Mouse (Mus musculus): ENCODE results near the gene Map3k4. TPM values are rescaled to one million over a fixed set of nuclear protein-coding genes. Genes with fewer than 3 reads are reported as not detected.

Gene Map3k4
- total and polyA plus RNA-seq, 3 experiments, result 26.8 to 40.3 (median 28.7) TPM

DNA sequence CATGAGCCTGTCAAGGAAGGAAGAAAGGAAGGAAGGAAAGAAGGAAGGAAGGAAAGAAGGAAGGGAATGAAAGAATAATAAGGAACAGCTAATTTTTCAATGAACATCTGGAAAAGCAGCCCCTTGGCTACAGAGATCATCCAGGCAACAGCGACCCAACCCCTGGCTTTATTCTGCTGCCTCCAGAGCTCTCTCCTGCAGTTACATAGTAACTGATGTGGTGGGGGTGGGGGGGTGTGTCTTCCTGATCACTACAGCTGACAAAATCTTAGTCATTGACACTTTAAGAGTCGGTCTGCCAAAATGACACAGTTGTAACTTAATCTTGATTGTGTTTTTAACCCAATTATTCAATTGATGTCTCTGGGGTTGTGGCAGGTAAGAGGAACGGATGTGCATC, 132.3 kb downstream of the Map3k4 start:
- peaks cover 29% of the 10 kb centered on the region for H3K36me3 ChIP-seq (replicated peaks)
- no peaks in the 10 kb centered on the region for H3K27me3 ChIP-seq (ENCODE audit: insufficient read depth, low read length)
- H3K9me3 ChIP-seq (replicated peaks), result no peaks in the 10 kb centered on the region
- DNase-seq (ENCODE audit: low spot score) (no peak), ATAC-seq (ENCODE audit: extremely low read depth, insufficient number of reproducible peaks, low FRiP score, poor library complexity, severe bottlenecking) (no peak; the same call in 1 of the 2 replicates)
- H3K4me1 ChIP-seq (ENCODE audit: insufficient read depth, low read depth, low read length), result peaks cover 66% of the 10 kb centered on the region
- no peak overlapping the region; the same call in 1 of the 2 replicates for H3K4me3 ChIP-seq (ENCODE audit: low read depth, low read length)
- no peak for TF ChIP-seq GATA1 (IDR thresholded peaks at IDR 0.05; ENCODE audit: borderline replicate concordance, low read length)
- TF ChIP-seq POLR2AphosphoS5 (IDR thresholded peaks at IDR 0.05; ENCODE audit: insufficient replicate concordance, low read depth, low read length), result no peak
- TF ChIP-seq CTCF (IDR thresholded peaks at IDR 0.05; ENCODE audit: low read depth, low read length), result no peak
- TF ChIP-seq GATA2 (IDR thresholded peaks at IDR 0.05; ENCODE audit: borderline replicate concordance, low read depth, low read length), result no peak

DNA sequence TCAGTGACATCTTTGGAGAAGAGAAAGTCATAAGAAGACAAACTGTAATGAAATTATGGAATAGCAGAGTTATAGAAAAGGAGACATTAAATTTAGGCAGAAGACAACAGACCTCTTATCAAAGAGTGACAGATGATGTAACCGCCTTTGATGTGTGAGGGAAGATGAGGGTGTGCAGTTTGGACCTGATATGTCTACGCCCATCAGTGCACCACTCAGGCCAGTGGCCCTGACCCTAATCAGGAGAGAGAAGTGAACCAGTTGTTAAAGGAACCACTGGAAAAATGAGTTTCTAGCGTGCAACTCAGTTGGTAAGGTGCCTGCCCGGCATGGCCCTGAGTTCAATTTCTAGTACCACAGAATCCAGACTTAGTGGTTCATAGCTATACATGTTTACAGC, 132.7 kb downstream of the Map3k4 start:
- H3K9me3 ChIP-seq (replicated peaks), result no peaks in the 10 kb centered on the region
- peak overlapping the region; percentile 32; the same call in 1 of the 2 replicates for H3K4me3 ChIP-seq (ENCODE audit: low read depth, low read length)
- H3K27me3 ChIP-seq (ENCODE audit: insufficient read depth, low read length), result no peaks in the 10 kb centered on the region
- ATAC-seq (ENCODE audit: extremely low read depth, insufficient number of reproducible peaks, low FRiP score, poor library complexity, severe bottlenecking) (peak; percentile 83), DNase-seq (ENCODE audit: low spot score) (no peak)
- H3K4me1 ChIP-seq (ENCODE audit: insufficient read depth, low read depth, low read length), result peaks cover 65% of the 10 kb centered on the region
- peaks cover 25% of the 10 kb centered on the region for H3K36me3 ChIP-seq (replicated peaks)
- TF ChIP-seq TAL1 (conservative IDR thresholded peaks at IDR 0.05; ENCODE audit: low read depth, low read length) (0 out of 2 replicates have a peak, but pooled peaks have one; percentile 22), GATA2 (IDR thresholded peaks at IDR 0.05; ENCODE audit: borderline replicate concordance, low read depth, low read length) (no peak)

GRCm38 (mm10) chr17:12184283-12184682, 134.3 kb downstream of the Map3k4 start:
- no peak overlapping the region for H3K4me3 ChIP-seq (ENCODE audit: low read depth, low read length)
- peaks cover 74% of the 10 kb centered on the region for H3K4me1 ChIP-seq (ENCODE audit: insufficient read depth, low read depth, low read length)
- no peak for ATAC-seq (ENCODE audit: extremely low read depth, insufficient number of reproducible peaks, low FRiP score, poor library complexity, severe bottlenecking)
- DNase-seq (ENCODE audit: low spot score), result no peak
- H3K27me3 ChIP-seq (ENCODE audit: insufficient read depth, low read length), result no peaks in the 10 kb centered on the region
- no peak for TF ChIP-seq GATA1 (IDR thresholded peaks at IDR 0.05; ENCODE audit: borderline replicate concordance, low read length)
- TF ChIP-seq GATA2 (IDR thresholded peaks at IDR 0.05; ENCODE audit: borderline replicate concordance, low read depth, low read length), result no peak
- no peak for TF ChIP-seq CTCF (IDR thresholded peaks at IDR 0.05; ENCODE audit: low read depth, low read length)
- peaks cover 29% of the 10 kb centered on the region for H3K36me3 ChIP-seq (replicated peaks)
- no peaks in the 10 kb centered on the region for H3K9me3 ChIP-seq (replicated peaks)

DNA sequence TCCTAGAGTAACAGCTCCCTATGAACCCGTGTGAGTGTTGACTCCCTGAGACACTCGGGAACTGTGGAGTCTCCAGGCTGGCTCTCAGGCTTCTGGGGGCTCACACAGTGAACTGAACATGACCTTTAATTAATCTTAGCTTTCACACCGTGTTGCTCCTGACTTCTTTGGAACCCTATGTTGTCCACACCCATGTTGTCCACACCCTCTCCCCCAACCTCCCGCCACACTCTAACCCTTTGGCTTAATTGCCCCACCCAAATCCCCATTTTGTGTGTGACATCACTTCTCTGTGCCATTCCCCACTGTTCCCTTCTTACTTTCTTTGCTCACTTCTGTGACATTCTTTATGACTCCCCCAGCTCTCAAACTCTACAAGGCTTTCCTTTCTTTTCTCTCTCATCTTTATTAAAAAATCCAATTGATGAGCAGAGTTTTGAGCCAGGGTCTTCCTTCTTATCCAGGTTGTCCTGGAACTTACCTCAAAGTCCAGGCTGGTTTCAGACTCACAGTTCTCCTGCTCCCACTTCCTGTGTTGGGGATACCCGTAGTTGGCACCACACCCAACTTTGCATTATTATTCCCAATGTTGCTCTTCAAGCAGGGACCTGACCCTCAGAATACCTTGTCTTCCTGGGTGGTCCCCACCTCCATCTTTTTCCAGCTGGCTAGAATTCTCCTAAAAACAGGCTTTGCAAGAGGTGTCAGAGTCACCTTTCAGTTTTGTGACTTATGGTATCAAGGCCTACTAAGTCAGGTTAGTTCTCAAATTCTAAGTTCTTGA, 135.7 kb downstream of the Map3k4 start:
- H3K4me1 ChIP-seq (ENCODE audit: insufficient read depth, low read depth, low read length), result peaks cover 85% of the 10 kb centered on the region

DNA sequence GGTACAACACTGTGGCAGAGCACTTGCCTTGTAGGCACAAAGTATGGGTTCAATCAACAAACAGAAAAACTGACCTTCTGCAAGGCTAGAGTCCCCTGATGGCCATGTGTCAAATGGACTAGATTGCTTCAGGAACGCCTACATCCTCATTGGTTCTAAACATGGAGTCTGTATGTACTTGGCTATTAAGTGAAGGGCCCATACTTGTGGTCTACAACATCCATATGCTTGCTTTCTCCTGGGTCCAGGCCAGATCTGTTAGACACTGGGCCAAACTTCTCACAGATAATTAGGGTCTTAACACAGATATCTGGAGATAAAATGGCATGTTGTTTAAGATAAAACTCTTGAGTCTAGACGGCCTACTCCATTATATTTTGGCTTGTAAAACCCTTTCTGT, 138.8 kb downstream of the Map3k4 start:
- peaks cover 50% of the 10 kb centered on the region for H3K36me3 ChIP-seq (replicated peaks)

More for the DNA sequence above, 135.7 kb downstream of the Map3k4 start:
- Histone ChIP-seq H3K27me3 (ENCODE audit: insufficient read depth, low read length) (no peaks in the 10 kb centered on the region), H3K9me3 (replicated peaks) (0 out of 2 replicates have a peak, but pooled peaks cover 4% of the 10 kb centered on the region), H3K4me3 (ENCODE audit: low read depth, low read length) (no peak overlapping the region; the same call in 1 of the 2 replicates), H3K36me3 (replicated peaks) (peaks cover 36% of the 10 kb centered on the region)
- DNase-seq (ENCODE audit: low spot score) (no peak), ATAC-seq (ENCODE audit: extremely low read depth, insufficient number of reproducible peaks, low FRiP score, poor library complexity, severe bottlenecking) (no peak)
- TF ChIP-seq GATA1 (IDR thresholded peaks at IDR 0.05; ENCODE audit: borderline replicate concordance, low read length), result no peak
- TF ChIP-seq GATA2 (IDR thresholded peaks at IDR 0.05; ENCODE audit: borderline replicate concordance, low read depth, low read length), result no peak
- TF ChIP-seq CTCF (IDR thresholded peaks at IDR 0.05; ENCODE audit: low read depth, low read length), result no peak
- TF ChIP-seq POLR2AphosphoS5 (IDR thresholded peaks at IDR 0.05; ENCODE audit: insufficient replicate concordance, low read depth, low read length), result no peak
- TF ChIP-seq TAL1 (conservative IDR thresholded peaks at IDR 0.05; ENCODE audit: low read depth, low read length), result no peak

DNA sequence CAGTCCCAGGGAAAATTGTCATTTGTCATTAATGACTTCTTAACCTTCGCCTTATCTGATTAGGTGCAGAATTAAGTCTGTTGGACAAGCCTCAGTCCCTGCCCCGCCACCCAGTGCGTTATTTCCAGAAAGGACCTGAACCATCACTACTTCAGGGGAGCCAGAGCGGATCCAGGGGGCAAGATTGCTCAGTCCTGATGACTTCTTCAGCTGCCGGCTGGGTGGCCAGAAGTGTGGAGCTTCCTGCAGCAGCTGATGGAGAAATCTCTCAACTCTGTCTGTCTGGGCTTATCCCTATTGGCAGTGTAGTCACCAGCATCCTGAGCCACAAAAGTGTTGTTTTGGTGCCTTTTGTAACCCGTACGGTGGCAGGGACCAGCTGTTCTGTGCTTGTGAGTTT, 139.3 kb downstream of the Map3k4 start:
- H3K4me1 ChIP-seq (ENCODE audit: insufficient read depth, low read depth, low read length), result peaks cover 53% of the 10 kb centered on the region
- TF ChIP-seq TAL1 (conservative IDR thresholded peaks at IDR 0.05; ENCODE audit: low read depth, low read length) (no peak), GATA1 (IDR thresholded peaks at IDR 0.05; ENCODE audit: borderline replicate concordance, low read length) (no peak), POLR2AphosphoS5 (IDR thresholded peaks at IDR 0.05; ENCODE audit: insufficient replicate concordance, low read depth, low read length) (no peak), GATA2 (IDR thresholded peaks at IDR 0.05; ENCODE audit: borderline replicate concordance, low read depth, low read length) (no peak), CTCF (IDR thresholded peaks at IDR 0.05; ENCODE audit: low read depth, low read length) (no peak)
- no peaks in the 10 kb centered on the region for H3K27me3 ChIP-seq (ENCODE audit: insufficient read depth, low read length)
- DNase-seq (ENCODE audit: low spot score) (no peak), ATAC-seq (ENCODE audit: extremely low read depth, insufficient number of reproducible peaks, low FRiP score, poor library complexity, severe bottlenecking) (no peak)
- peaks cover 15% of the 10 kb centered on the region for H3K9me3 ChIP-seq (replicated peaks)
- peaks cover 54% of the 10 kb centered on the region for H3K36me3 ChIP-seq (replicated peaks)
- peak overlapping the region; percentile 1; the same call in 1 of the 2 replicates for H3K4me3 ChIP-seq (ENCODE audit: low read depth, low read length)

More for the DNA sequence above, 138.8 kb downstream of the Map3k4 start:
- ATAC-seq (ENCODE audit: extremely low read depth, insufficient number of reproducible peaks, low FRiP score, poor library complexity, severe bottlenecking) (peak; percentile 15; the same call in 1 of the 2 replicates), DNase-seq (ENCODE audit: low spot score) (no peak)
- Histone ChIP-seq H3K4me3 (ENCODE audit: low read depth, low read length) (0 out of 2 replicates have a peak overlapping the region, but pooled peaks have one; percentile 1), H3K9me3 (replicated peaks) (peaks cover 15% of the 10 kb centered on the region), H3K4me1 (ENCODE audit: insufficient read depth, low read depth, low read length) (peaks cover 55% of the 10 kb centered on the region), H3K27me3 (ENCODE audit: insufficient read depth, low read length) (no peaks in the 10 kb centered on the region)
- TF ChIP-seq GATA1 (IDR thresholded peaks at IDR 0.05; ENCODE audit: borderline replicate concordance, low read length), result no peak
- no peak for TF ChIP-seq CTCF (IDR thresholded peaks at IDR 0.05; ENCODE audit: low read depth, low read length)
- no peak for TF ChIP-seq TAL1 (conservative IDR thresholded peaks at IDR 0.05; ENCODE audit: low read depth, low read length)
- no peak for TF ChIP-seq GATA2 (IDR thresholded peaks at IDR 0.05; ENCODE audit: borderline replicate concordance, low read depth, low read length)

Other genes starting within 250 kb of the Map3k4 start
- 14.0 and 15.9 TPM in 2 replicates for gene Agpat4, start 200.1 kb downstream of the Map3k4 start, total RNA-seq (2014; fragmentation: Nextera tagmentation)
- 10.8 and 11.0 TPM in 2 replicates for gene Agpat4, start 200.1 kb downstream of the Map3k4 start, total RNA-seq (2017)
- gene Agpat4, start 200.1 kb downstream of the Map3k4 start, polyA plus RNA-seq (2012), result 6.0 and 7.5 TPM in 2 replicates
- gene Plg, start 59.8 kb upstream of the Map3k4 start, total RNA-seq (2014; fragmentation: Nextera tagmentation), result not detected in 2 replicates
- 0.06 TPM in 1 of 2 replicates, not detected in the other for gene Plg, start 59.8 kb upstream of the Map3k4 start, total RNA-seq (2017)
- gene Plg, start 59.8 kb upstream of the Map3k4 start, polyA plus RNA-seq (2012), result not detected in 2 replicates
- gene Slc22a3, start 188.9 kb upstream of the Map3k4 start, total RNA-seq (2014; fragmentation: Nextera tagmentation), result not detected in 2 replicates
- 0.06 and 0.27 TPM in 2 replicates for gene Slc22a3, start 188.9 kb upstream of the Map3k4 start, total RNA-seq (2017)
- 0.02 TPM in 2 replicates for gene Slc22a3, start 188.9 kb upstream of the Map3k4 start, polyA plus RNA-seq (2012)

Data from G1E (cell line).